Mouse (Mus musculus): ENCODE results near the gene Mtnr1a.

DNA sequence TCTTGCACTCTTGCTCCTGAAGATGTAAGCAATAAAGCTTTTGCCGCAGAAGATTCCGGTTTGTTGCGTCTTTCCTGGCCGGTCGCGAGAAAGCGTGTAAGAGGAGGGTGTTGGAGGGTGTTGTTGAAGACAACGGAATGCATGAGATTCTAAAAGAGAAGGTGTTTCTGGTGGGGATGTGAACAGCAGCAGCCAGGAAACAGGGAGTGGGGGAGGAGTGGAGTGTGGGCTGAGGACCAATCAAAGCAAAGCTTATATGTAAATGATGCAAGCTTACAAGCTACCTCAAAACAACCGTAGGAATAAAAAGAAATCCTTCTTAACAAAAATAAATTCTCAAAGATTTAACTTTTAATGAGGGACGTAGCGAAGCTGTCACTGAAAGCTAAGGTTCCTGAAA lies 6.6 kb upstream of the Mtnr1a start:
- no peak for TF ChIP-seq FLI1 (IDR thresholded peaks at IDR 0.05; ENCODE audit: low read length)
- no peak for TF ChIP-seq GATA1 (IDR thresholded peaks at IDR 0.05; ENCODE audit: borderline replicate concordance, low read length)

Measured in megakaryocyte, embryonic 14.5 days (primary cell).